Mouse (Mus musculus) lung, embryonic 14.5 days (tissue): ENCODE data around the gene Col18a1. TPM values are rescaled to one million over a fixed set of nuclear protein-coding genes. Genes with fewer than 3 reads are reported as not detected.
A peak's percentile ranks its signal among the peaks of the same experiment; 100 is the strongest.

Experiments
- ATAC-seq: fragments of 200-750 bp; cut with Nextera tagmentation; 2 replicates; pipeline ENCODE4 v1.8.0; 2017; ENCODE audit warnings: mild to moderate bottlenecking, moderate TSS enrichment, moderate library complexity; ENCODE audit not compliant: insufficient read depth
- DNase-seq: peaks from one replicate; pipeline ENCODE4 v3.0.0-alpha.2; 2015
- H3K27ac ChIP-seq: fragments of 300-500 bp; sonication (generic); 2 replicates; pipeline ENCODE4 v1.5.1; 2014; ENCODE audit warnings: low read depth, mild to moderate bottlenecking, moderate library complexity
- H3K27me3 ChIP-seq: fragments of 300-500 bp; sonication (generic); 2 replicates; pipeline ENCODE4 v1.6.1; 2014; ENCODE audit warnings: low read length, control low read depth; ENCODE audit not compliant: insufficient read depth
- H3K36me3 ChIP-seq: fragments of 300-500 bp; sonication (generic); 2 replicates; pipeline ENCODE4 v1.6.1; 2014; ENCODE audit warnings: control low read depth; ENCODE audit not compliant: insufficient read depth
- H3K4me1 ChIP-seq: fragments of 300-500 bp; sonication (generic); 2 replicates; pipeline ENCODE4 v1.6.1; 2014; ENCODE audit warnings: antibody characterized with exemption, control low read depth; ENCODE audit not compliant: insufficient read depth
- H3K4me2 ChIP-seq: fragments of 300-500 bp; sonication (generic); 2 replicates; pipeline ENCODE4 v1.6.1; 2014; ENCODE audit warnings: mild to moderate bottlenecking
- H3K4me3 ChIP-seq: fragments of 300-500 bp; sonication (generic); 2 replicates; pipeline ENCODE4 v1.5.1; 2014; ENCODE audit warnings: low read depth, low read length
- H3K9ac ChIP-seq: fragments of 300-500 bp; sonication (generic); 2 replicates; pipeline ENCODE4 v1.6.1; 2014
- H3K9me3 ChIP-seq: fragments of 300-500 bp; sonication (generic); 2 replicates; pipeline ENCODE4 v1.6.1; 2016; ENCODE audit warnings: low read depth, low read length, control low read depth
- CTCF ChIP-seq: IDR thresholded peaks from 2 replicates; pipeline ENCODE4 v1.5.1; 2016; ENCODE audit warnings: antibody characterized with exemption, low read depth
- WGBS: fragments of 180-500 bp; shearing (Covaris S2); extraction: QIAGEN DNeasy Blood & Tissue Kit; methylation state at CpG from one replicate; pipeline ENCODE4 v1.1.7; 2014; 5-methylcytosine and 5-hydroxymethylcytosine counted together
- polyA plus RNA-seq: library from polyadenylated mRNA; unstranded; fragments of >200 nt; fragmentation: Nextera tagmentation; extraction: Ambion mirVana; gene quantifications from 2 replicates; pipeline ENCODE4 v1.2.1, GENCODE M21; 2014

The Col18a1 gene
- polyA plus RNA-seq, 1 experiment from 2014 or later: 217 TPM

GRCm38 (mm10) chr10:77121287-77122022 lies 44.9 kb downstream of the Col18a1 start:
- Histone ChIP-seq H3K9ac (no peak overlapping the region), H3K36me3 (no peaks in the 10 kb centered on the region), H3K27ac (no peak overlapping the region), H3K4me3 (no peak overlapping the region), H3K4me2 (no peak overlapping the region), H3K27me3 (no peaks in the 10 kb centered on the region), H3K4me1 (peaks cover 10% of the 10 kb centered on the region; the same call in 1 of the 2 replicates), H3K9me3 (no peaks in the 10 kb centered on the region)
- TF ChIP-seq CTCF: no peak
- DNase-seq: no peak
- 81% methylated on average over 8 of the region's 8 CpGs for WGBS
- ATAC-seq: no peak

- no peak overlapping the region for H3K4me2 ChIP-seq
- DNase-seq (no peak), ATAC-seq (no peak)
- H3K9ac ChIP-seq: no peak overlapping the region
- no peak overlapping the region for H3K4me3 ChIP-seq
- peak; percentile 56 for TF ChIP-seq CTCF
- H3K9me3 ChIP-seq: no peaks in the 10 kb centered on the region
- H3K4me1 ChIP-seq: peaks cover 14% of the 10 kb centered on the region; the same call in 1 of the 2 replicates
- no peak overlapping the region for H3K27ac ChIP-seq
- 86% methylated on average over 4 of the region's 4 CpGs for WGBS
- no peaks in the 10 kb centered on the region for H3K27me3 ChIP-seq
- no peaks in the 10 kb centered on the region for H3K36me3 ChIP-seq
Observed at GRCm38 (mm10) chr10:77120501-77120900, 45.8 kb downstream of the Col18a1 start.

- Histone ChIP-seq H3K9me3 (no peaks in the 10 kb centered on the region), H3K36me3 (no peaks in the 10 kb centered on the region), H3K4me2 (no peak overlapping the region), H3K9ac (no peak overlapping the region), H3K27me3 (no peaks in the 10 kb centered on the region), H3K27ac (no peak overlapping the region), H3K4me3 (no peak overlapping the region), H3K4me1 (peaks cover 14% of the 10 kb centered on the region; the same call in 1 of the 2 replicates)
- TF ChIP-seq CTCF: no peak
- WGBS: 77% methylated on average over 11 of the region's 11 CpGs
- ATAC-seq (no peak), DNase-seq (no peak)
Observed at GRCm38 (mm10) chr10:77119437-77119836, 46.9 kb downstream of the Col18a1 start.

GRCm38 (mm10) chr10:77118361-77118760 lies 48.0 kb downstream of the Col18a1 start:
- no peak for DNase-seq
- TF ChIP-seq CTCF: no peak
- ATAC-seq: no peak
- Histone ChIP-seq H3K9me3 (no peaks in the 10 kb centered on the region), H3K4me1 (peaks cover 20% of the 10 kb centered on the region), H3K27ac (no peak overlapping the region), H3K36me3 (no peaks in the 10 kb centered on the region), H3K4me3 (no peak overlapping the region), H3K9ac (no peak overlapping the region), H3K4me2 (no peak overlapping the region), H3K27me3 (no peaks in the 10 kb centered on the region)
- WGBS: 74% methylated on average over 1 of the region's 1 CpGs

GRCm38 (mm10) chr10:77116537-77117455 lies 49.6 kb downstream of the Col18a1 start:
- no peaks in the 10 kb centered on the region for H3K9me3 ChIP-seq
- no peak overlapping the region for H3K4me2 ChIP-seq
- peaks cover 20% of the 10 kb centered on the region for H3K4me1 ChIP-seq
- 21% methylated on average over 4 of the region's 4 CpGs for WGBS
- no peaks in the 10 kb centered on the region for H3K27me3 ChIP-seq
- DNase-seq: peak; percentile 87
- no peak overlapping the region for H3K4me3 ChIP-seq
- no peak overlapping the region for H3K9ac ChIP-seq
- peak; percentile 89 for ATAC-seq
- H3K36me3 ChIP-seq: no peaks in the 10 kb centered on the region
- TF ChIP-seq CTCF: no peak
- peak overlapping the region; percentile 83 for H3K27ac ChIP-seq

- Histone ChIP-seq H3K36me3 (no peaks in the 10 kb centered on the region), H3K9me3 (no peaks in the 10 kb centered on the region), H3K4me1 (peaks cover 23% of the 10 kb centered on the region), H3K27ac (no peak overlapping the region), H3K4me3 (no peak overlapping the region), H3K9ac (no peak overlapping the region), H3K4me2 (0 out of 2 replicates have a peak overlapping the region, but pooled peaks have one; percentile 5), H3K27me3 (no peaks in the 10 kb centered on the region)
- TF ChIP-seq CTCF: no peak
- 43% methylated on average over 19 of the region's 19 CpGs for WGBS
- ATAC-seq (no peak), DNase-seq (peak; percentile 76)
Observed at GRCm38 (mm10) chr10:77113489-77114240, 52.7 kb downstream of the Col18a1 start.
